Mouse (Mus musculus) splenic B cell, adult 2 months (primary cell): Measurements from ENCODE around the gene Rgs5.

Experiments
- DNase-seq: peaks from one replicate; pipeline ENCODE4 v3.0.0-alpha.2; 2011; ENCODE audit warnings: low read depth, low spot score
- H3K27me3 ChIP-seq: 2 replicates; pipeline ENCODE4 v1.6.1; 2012; ENCODE audit warnings: mild to moderate bottlenecking, low read length, moderate library complexity, mixed read lengths; ENCODE audit not compliant: control insufficient read depth, poor library complexity, insufficient read depth, severe bottlenecking
- H3K36me3 ChIP-seq: 2 replicates; pipeline ENCODE4 v1.6.1; 2012; ENCODE audit warnings: mild to moderate bottlenecking, low read length, moderate library complexity, mixed read lengths; ENCODE audit not compliant: control insufficient read depth, poor library complexity, insufficient read depth, severe bottlenecking

Rgs5 gene

DNA sequence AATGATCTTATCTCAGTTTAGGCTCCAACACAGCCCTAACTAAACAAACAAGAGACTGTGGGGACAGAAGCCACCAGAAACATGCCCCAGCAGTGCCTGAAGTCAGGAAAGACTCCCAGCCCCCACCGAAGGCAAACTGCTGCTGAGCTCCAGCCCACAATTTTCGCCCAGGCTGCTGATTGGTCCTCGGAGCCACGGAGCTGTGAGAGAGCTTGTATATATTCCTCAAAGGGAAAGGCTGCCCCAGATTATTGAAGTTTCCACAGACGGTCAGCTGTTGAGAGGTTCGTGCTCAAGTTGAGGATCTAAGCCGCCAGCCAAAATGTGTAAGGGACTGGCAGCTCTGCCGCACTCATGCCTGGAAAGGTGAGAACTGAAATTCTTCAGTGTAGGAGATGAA is at the start of gene Rgs5:
Gene Rgs5 (plus strand): TSS at position 246 of the 400 bp plus-strand sequence.
- H3K36me3 ChIP-seq, result no peaks in the 10 kb centered on the region
- DNase-seq, result no peak

DNA sequence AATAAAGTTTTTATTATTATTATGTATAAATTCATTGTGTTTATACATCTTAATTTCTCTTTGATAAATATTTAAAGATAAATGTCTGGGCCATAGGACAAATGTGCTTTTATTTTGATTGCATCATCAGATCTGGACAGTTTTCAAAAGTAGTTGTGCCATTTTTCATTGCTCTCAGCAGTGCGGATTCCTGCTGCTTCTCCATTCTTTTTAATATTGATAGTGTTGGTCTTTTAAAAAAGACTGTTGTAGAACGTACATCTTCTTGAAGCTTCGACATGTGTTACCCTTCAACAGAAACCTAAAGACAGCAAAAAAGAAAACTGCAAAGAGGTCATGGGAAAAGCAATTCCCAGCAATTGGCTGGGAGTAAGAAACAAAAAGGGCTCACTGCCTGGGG is 49.1 kb upstream of the Rgs5 start:
- Histone ChIP-seq H3K36me3 (no peaks in the 10 kb centered on the region), H3K27me3 (no peaks in the 10 kb centered on the region)
- no peak for DNase-seq

More for the DNA sequence above, at the start of gene Rgs5:
- no peaks in the 10 kb centered on the region for H3K27me3 ChIP-seq

- H3K27me3 ChIP-seq, result no peaks in the 10 kb centered on the region; the same call in 1 of the 2 replicates
- DNase-seq, result no peak
- H3K36me3 ChIP-seq, result no peaks in the 10 kb centered on the region
Measured at GRCm38 (mm10) chr1:169629738-169630137, 25.6 kb upstream of the Rgs5 start.

GRCm38 (mm10) chr1:169637251-169637750 is 18.0 kb upstream of the Rgs5 start:
- H3K27me3 ChIP-seq, result no peaks in the 10 kb centered on the region
- DNase-seq, result no peak
- no peaks in the 10 kb centered on the region for H3K36me3 ChIP-seq

DNA sequence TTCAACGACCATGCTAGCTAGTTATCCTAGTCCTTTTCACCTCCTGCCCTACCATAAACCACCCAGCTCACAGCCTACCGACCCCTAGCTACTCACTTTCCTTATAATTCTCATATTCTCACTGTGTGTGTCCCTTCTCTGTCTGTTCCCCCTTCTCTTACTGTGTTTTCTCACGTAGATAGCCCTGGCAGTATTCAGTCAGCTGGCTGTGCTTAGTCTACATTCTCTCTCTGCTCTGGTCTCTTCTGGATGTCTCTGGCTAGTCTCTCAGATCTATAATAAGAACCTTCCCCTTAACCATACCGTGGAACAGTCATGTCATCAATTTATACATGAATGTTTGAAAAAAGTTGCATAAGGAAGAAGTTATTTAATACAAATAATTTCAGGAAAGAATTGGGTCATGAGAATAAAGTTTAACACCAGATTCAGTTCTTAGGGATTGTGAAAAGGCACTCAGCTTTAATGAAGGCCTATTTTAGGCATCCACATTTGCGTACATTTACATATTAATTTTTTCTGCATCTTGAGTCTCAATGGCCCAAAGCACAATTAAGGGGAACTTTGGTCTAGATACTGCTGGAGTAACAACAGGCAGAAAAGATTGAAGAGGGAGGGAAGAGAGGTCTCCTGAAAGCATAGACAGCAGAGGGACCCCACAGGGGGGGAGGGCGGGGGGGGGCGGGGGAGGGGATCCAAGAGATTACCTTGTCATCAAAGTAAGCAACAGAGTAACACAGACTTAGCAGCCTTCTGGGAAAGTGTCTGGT is 10.2 kb upstream of the Rgs5 start:
- DNase-seq, result no peak
- Histone ChIP-seq H3K36me3 (no peaks in the 10 kb centered on the region), H3K27me3 (no peaks in the 10 kb centered on the region)

- no peak for DNase-seq
- no peaks in the 10 kb centered on the region for H3K36me3 ChIP-seq
- no peaks in the 10 kb centered on the region for H3K27me3 ChIP-seq
Measured at GRCm38 (mm10) chr1:169659479-169659878, 4.2 kb downstream of the Rgs5 start.

DNA sequence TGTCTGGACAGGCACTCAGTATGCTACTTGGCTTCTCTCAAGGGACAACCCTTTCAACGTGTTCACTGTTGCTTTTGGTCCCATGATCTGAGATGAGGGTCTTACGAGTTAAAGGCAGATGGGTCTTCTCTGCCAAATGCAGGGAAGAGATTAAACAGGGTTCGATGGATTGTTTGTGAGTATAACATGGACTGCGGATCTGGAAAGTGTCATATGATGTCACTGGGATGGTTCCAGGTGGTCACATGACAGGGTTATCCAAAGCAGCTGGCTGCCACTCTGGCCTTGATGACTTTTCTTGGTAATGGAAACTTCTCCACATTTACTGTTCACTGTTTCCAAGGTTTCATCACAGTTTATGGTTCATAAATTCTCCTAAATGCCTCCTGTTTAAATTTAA is 12.0 kb downstream of the Rgs5 start:
- Histone ChIP-seq H3K27me3 (no peaks in the 10 kb centered on the region), H3K36me3 (no peaks in the 10 kb centered on the region)
- no peak for DNase-seq

- H3K27me3 ChIP-seq, result no peaks in the 10 kb centered on the region
- DNase-seq, result no peak
- H3K36me3 ChIP-seq, result no peaks in the 10 kb centered on the region
Measured at GRCm38 (mm10) chr1:169670705-169671104, 15.4 kb downstream of the Rgs5 start.

DNA sequence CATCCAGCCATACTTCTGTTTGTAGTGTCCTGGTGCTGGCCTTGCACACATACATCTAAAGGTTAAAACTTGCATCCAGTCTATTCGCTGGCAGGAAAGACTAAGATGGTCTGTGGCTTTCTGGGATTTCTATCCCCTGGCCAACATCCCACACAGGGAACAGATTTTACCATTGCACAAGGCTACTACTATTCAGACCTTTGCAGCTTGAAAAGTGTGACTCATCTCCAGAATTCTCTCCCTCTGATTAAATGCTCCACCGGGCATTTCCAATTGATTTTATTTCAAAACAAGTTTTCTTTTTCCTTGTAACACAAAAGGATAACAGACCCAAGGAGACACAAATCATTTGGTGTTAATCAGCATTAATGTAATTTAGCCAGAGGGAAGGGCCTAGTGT is 16.5 kb downstream of the Rgs5 start:
- no peaks in the 10 kb centered on the region for H3K36me3 ChIP-seq
- DNase-seq, result no peak
- H3K27me3 ChIP-seq, result no peaks in the 10 kb centered on the region

- Histone ChIP-seq H3K27me3 (no peaks in the 10 kb centered on the region), H3K36me3 (no peaks in the 10 kb centered on the region)
- DNase-seq, result no peak
Measured at GRCm38 (mm10) chr1:169672272-169672671, 17.0 kb downstream of the Rgs5 start.

DNA sequence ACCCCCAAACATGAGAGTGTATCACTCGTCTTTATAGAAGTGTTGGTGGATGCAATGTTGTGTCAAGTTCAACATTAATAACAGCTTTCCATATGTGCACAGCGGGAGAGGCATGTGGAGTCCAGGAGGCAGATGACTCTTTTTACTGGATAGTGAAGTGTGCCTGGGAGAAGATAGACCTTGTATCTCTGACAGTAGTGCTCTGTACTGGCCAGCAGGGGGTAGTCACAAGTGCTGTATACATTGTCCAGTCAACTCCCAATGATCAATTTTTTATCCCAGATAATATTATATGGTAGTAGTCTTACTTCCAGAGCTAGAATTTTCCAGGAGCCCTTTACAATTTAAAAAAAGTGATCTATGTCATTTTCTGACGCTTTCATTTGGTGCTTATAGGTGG is 18.8 kb downstream of the Rgs5 start:
- no peaks in the 10 kb centered on the region for H3K27me3 ChIP-seq
- DNase-seq, result no peak
- H3K36me3 ChIP-seq, result no peaks in the 10 kb centered on the region

GRCm38 (mm10) chr1:169676751-169677150 is 21.4 kb downstream of the Rgs5 start:
- Histone ChIP-seq H3K27me3 (no peaks in the 10 kb centered on the region), H3K36me3 (no peaks in the 10 kb centered on the region)
- DNase-seq, result no peak

DNA sequence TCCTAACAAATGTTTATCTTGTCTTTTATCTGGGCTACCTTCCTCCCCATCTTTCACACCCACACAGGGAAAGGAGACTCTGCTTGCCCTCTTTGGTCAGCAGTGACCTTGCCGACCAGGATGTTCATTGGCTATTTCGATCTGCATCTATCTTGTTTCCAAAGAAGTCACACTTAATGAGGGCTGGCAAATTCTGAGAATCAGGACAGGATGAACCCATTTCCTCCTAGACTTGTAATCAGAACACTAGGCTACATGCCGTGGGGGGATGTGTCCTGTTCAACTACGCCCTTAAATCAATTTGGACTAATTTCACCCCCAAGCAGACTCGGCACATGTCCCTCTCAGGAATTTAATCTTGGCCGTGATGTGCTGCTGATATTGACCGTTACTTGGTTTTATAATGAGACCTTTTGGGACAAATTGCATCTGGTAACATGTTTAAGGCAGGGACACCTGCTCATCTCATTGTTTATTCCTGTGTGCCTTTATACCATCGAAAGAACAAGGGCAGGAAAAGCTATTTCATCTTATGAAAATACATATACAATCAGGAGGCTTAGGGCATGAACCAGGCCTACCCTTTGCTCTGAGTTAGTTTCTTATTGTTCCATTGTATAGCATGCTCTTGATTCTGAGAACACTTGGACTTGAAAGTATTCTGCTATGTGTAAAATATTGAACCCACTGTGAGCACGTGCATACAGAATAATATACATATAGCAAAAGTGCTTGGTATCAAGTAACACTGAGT is 25.3 kb downstream of the Rgs5 start:
- H3K36me3 ChIP-seq, result no peaks in the 10 kb centered on the region
- no peak for DNase-seq
- no peaks in the 10 kb centered on the region for H3K27me3 ChIP-seq

DNA sequence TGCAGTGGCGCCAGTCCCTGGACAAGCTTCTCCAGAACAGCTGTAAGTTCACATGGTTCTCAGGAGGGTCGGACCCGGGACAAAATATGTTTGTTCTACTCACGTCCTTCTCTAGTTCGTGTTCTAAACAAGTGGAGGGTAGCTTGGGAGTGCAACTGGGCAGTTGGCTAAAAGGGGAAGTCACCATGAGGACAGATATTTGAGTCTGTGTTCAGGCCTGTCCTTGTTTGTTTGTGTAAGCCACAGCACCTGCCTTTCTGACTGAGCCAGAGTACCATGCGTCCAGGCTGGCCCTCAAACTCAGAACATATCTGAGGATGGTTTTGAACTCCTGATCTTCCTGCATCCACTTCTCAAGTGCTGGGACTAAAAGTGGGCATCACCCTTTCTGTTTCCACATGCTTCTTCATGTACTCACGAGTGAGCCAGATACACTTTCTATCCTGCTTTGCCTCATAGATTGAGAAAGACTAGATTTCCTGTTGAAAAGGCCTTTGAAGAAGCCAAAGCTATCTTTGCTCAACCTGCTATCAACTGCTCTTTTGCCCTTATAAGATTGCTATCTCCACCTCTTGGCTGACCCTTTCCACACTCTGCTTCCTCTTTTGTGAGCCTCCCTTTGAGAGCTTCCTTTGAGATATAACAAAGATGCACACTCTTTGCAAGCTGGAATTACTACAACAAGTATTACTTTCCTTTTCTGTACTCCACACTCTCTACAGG is 27.6 kb downstream of the Rgs5 start:
- Histone ChIP-seq H3K27me3 (no peaks in the 10 kb centered on the region), H3K36me3 (no peaks in the 10 kb centered on the region)
- no peak for DNase-seq

GRCm38 (mm10) chr1:169685257-169685656 is 30.0 kb downstream of the Rgs5 start:
- Histone ChIP-seq H3K36me3 (no peaks in the 10 kb centered on the region), H3K27me3 (no peaks in the 10 kb centered on the region)
- no peak for DNase-seq
